Mouse (Mus musculus): Measurements from ENCODE around the gene Txn2. TPM values are rescaled to one million over a fixed set of nuclear protein-coding genes. Genes with fewer than 3 reads are reported as not detected.
A peak's percentile ranks its signal among the peaks of the same experiment; 100 is the strongest.

The Txn2 gene
- polyA plus RNA-seq, 1 experiment: 288 TPM

DNA sequence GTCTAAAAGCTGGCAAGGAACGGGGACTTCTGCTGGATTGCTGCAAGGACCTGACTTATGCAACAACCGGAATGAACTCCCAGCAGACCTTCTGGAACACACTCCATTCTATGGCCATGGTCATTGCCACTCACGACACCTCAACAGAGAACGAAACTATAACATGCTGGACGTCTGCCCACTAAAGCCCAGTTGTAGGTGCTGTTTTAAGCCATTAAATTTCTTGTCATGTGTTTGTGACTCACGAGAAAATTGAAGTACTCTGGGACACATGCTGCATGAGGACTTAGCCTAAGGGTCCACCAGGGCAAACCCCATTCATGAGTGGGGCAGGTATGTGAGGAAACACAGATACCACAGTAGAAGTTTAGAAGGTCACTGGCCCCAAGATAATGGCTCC is 31.9 kb upstream of the Txn2 start:
- Histone ChIP-seq H3K4me3 (replicated peaks; ENCODE audit: control insufficient read depth, low read depth, low read length) (no peak overlapping the region), H3K4me1 (ENCODE audit: control insufficient read depth, insufficient read depth, low read length) (peaks cover under 1% of the 10 kb centered on the region; the same call in 1 of the 2 replicates), H3K27ac (ENCODE audit: control insufficient read depth, insufficient read depth, low read depth, low read length, poor library complexity) (no peak overlapping the region)
- TF ChIP-seq POLR2A (IDR thresholded peaks at IDR 0.05; ENCODE audit: borderline replicate concordance, control insufficient read depth, low read depth, low read length) (no peak), CTCF (IDR thresholded peaks at IDR 0.05; ENCODE audit: control insufficient read depth, insufficient read depth, low read length) (no peak)
- 75% methylated on average over 6 of the region's 6 CpGs for WGBS

DNA sequence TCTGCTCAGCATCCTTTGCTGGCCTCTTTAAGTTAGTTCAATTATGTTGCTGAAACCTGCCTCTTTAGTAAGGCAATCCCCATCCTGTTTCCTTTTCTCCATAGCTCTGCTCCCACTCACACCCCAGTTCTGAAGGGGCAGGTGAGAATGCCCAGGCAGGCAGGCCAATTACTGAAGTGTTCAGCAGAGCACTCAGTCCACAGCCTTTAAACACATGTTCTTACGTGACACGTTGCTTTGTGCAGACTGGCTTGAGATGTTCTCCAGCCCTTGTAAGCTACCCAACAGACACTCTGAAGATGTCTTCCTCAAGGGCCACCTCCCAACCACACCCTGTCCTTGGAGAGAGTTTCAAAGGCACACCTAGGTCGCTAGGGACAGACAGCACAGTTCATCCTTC is 29.3 kb upstream of the Txn2 start:
- no peak overlapping the region for H3K4me3 ChIP-seq (replicated peaks; ENCODE audit: control insufficient read depth, low read depth, low read length)
- H3K4me1 ChIP-seq (ENCODE audit: control insufficient read depth, insufficient read depth, low read length): peaks cover 3% of the 10 kb centered on the region; the same call in 1 of the 2 replicates
- 72% methylated on average over 3 of the region's 3 CpGs for WGBS
- no peak overlapping the region for H3K27ac ChIP-seq (ENCODE audit: control insufficient read depth, insufficient read depth, low read depth, low read length, poor library complexity)
- TF ChIP-seq POLR2A (IDR thresholded peaks at IDR 0.05; ENCODE audit: borderline replicate concordance, control insufficient read depth, low read depth, low read length) (no peak), CTCF (IDR thresholded peaks at IDR 0.05; ENCODE audit: control insufficient read depth, insufficient read depth, low read length) (no peak)

DNA sequence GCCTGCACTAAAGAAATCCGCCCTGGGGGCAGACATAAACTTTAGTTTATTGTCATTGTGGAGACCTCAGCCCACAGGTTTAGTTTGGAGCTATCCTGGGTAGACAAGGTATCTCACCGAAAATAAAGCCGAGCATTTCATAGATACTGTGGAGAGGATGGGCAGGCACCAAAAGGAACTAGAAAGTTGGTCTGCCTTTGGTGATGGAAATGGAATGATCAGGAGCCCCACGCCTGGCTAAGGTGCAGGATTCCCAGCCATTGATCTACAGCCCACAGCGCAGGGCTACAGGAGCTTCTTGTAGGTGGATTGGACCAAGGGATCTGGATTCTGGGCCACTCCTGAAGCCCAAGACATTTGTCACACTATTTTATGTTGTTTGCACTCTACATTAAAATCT is 28.8 kb upstream of the Txn2 start:
- 68% methylated on average over 5 of the region's 5 CpGs for WGBS
- TF ChIP-seq POLR2A (IDR thresholded peaks at IDR 0.05; ENCODE audit: borderline replicate concordance, control insufficient read depth, low read depth, low read length) (no peak), CTCF (IDR thresholded peaks at IDR 0.05; ENCODE audit: control insufficient read depth, insufficient read depth, low read length) (no peak)

DNA sequence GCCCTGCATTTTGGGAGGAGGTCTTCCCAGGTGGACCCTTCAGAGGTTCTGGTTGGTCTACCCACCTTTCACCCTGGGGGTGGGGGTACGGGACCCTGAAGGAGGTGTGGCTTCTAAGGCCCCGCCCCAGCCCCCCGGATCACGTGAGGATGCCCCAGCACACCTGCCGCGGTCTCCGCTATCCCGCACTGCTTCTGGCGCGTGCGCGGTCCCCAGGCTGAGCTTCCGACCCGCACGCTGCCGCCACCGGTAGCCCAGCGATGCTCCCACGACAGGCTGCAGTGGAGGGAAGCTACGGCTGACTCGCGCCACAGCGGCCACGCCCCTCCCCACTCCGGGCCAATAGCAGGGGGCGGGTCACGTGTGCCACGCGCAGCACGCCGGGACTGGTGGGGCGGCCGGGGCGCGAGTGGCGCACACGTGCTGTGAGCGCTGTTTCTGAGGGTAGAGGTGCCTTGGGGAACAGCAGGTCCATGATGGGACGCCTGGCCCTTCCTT is 27.6 kb upstream of the Txn2 start, which contains the start of gene Foxred2:
Foxred2 (minus strand) TSS at position 319 of the 498 bp plus-strand sequence.
- peak within 1 kb of the TSS; percentile 71 for H3K4me3 ChIP-seq (replicated peaks; ENCODE audit: control insufficient read depth, low read depth, low read length)
- peaks cover 3% of the 10 kb centered on the region; the same call in 1 of the 2 replicates for H3K4me1 ChIP-seq (ENCODE audit: control insufficient read depth, insufficient read depth, low read length)
- TF ChIP-seq CTCF (IDR thresholded peaks at IDR 0.05; ENCODE audit: control insufficient read depth, insufficient read depth, low read length) (peak; percentile 46; the same call in 1 of the 2 replicates), POLR2A (IDR thresholded peaks at IDR 0.05; ENCODE audit: borderline replicate concordance, control insufficient read depth, low read depth, low read length) (peak; percentile 62; the same call in 1 of the 2 replicates)
- under 1% methylated on average over 39 of the region's 39 CpGs for WGBS
- H3K27ac ChIP-seq (ENCODE audit: control insufficient read depth, insufficient read depth, low read depth, low read length, poor library complexity): no peak within 1 kb of the TSS; the same call in 1 of the 2 replicates

More for the DNA sequence above, 28.8 kb upstream of the Txn2 start:
- no peak overlapping the region for H3K4me3 ChIP-seq (replicated peaks; ENCODE audit: control insufficient read depth, low read depth, low read length)
- H3K27ac ChIP-seq (ENCODE audit: control insufficient read depth, insufficient read depth, low read depth, low read length, poor library complexity): no peak overlapping the region
- peaks cover 3% of the 10 kb centered on the region; the same call in 1 of the 2 replicates for H3K4me1 ChIP-seq (ENCODE audit: control insufficient read depth, insufficient read depth, low read length)

DNA sequence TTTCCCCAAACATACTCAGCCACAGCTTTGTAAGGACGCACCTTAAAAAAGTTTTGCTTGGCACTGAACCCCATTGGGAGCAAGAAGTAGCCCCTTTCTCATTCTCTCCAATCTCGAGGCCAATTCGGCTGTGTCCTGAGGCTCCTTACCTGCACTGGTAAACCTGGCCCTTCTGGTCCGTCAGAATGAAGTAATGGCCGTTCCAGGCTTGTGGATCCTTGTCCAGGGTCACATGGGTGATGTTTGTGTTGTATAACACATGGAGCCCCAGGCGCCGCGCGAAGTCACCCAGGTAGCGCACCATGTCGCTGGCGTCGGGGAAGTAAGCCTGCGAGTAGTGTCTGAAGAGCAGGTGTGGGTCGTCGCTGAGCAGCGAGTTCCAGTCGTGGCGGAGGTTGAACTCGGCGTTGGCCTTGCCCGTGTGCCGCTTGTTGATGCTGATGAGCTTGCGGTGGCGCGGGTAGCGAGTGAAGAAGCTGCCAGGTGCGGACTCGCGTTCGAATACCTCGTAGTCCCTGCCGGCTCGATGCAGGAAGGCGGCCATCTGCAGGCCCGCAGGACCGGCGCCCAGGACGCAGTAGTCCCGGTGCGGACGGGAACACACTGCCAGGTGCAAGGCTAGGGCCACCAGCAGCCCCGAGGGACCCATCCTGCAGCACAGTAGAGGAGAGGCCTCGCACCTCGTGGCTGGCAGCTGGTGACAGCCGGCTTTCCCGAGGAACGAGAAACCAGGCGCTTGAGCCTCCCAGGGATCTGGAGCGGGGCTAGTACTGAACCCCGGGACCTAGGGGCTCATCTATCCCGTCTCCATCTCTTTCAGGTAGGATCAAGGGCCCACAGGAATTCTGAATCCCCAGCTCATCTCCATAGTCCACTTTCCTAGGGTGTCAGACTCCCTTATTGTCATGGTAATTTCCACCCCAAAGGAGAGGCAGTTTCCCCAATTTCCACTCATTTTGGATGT is 26.9 kb upstream of the Txn2 start:
- no peak overlapping the region for H3K27ac ChIP-seq (ENCODE audit: control insufficient read depth, insufficient read depth, low read depth, low read length, poor library complexity)
- H3K4me1 ChIP-seq (ENCODE audit: control insufficient read depth, insufficient read depth, low read length): peaks cover 3% of the 10 kb centered on the region; the same call in 1 of the 2 replicates
- peak overlapping the region; percentile 71 for H3K4me3 ChIP-seq (replicated peaks; ENCODE audit: control insufficient read depth, low read depth, low read length)
- 21% methylated on average over 52 of the region's 52 CpGs for WGBS
- TF ChIP-seq POLR2A (IDR thresholded peaks at IDR 0.05; ENCODE audit: borderline replicate concordance, control insufficient read depth, low read depth, low read length) (peak; percentile 28; the same call in 1 of the 2 replicates), CTCF (IDR thresholded peaks at IDR 0.05; ENCODE audit: control insufficient read depth, insufficient read depth, low read length) (no peak)

DNA sequence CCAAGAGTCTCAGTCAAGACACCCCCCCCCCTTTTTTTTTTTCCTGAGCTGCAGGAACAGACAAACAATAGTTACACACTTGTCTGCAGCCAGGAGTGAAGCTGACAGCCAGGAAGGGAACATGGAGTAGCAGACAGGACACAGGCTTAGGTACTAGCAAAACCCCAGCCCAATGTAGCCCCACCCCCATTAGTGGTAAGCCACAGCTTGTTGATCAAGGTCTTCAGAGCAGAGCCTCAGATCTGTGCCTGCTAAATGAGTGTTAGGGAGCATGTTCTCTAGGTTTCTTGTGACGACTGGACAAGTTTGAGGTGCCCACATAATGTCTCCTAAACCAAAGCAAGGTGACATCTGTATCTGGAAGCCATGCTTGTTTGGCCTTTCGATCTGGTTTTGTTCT is 25.6 kb upstream of the Txn2 start:
- Histone ChIP-seq H3K27ac (ENCODE audit: control insufficient read depth, insufficient read depth, low read depth, low read length, poor library complexity) (no peak overlapping the region), H3K4me3 (replicated peaks; ENCODE audit: control insufficient read depth, low read depth, low read length) (no peak overlapping the region), H3K4me1 (ENCODE audit: control insufficient read depth, insufficient read depth, low read length) (peaks cover 3% of the 10 kb centered on the region; the same call in 1 of the 2 replicates)
- WGBS: 67% methylated on average over 2 of the region's 2 CpGs
- no peak for TF ChIP-seq POLR2A (IDR thresholded peaks at IDR 0.05; ENCODE audit: borderline replicate concordance, control insufficient read depth, low read depth, low read length)
- TF ChIP-seq CTCF (IDR thresholded peaks at IDR 0.05; ENCODE audit: control insufficient read depth, insufficient read depth, low read length): no peak

DNA sequence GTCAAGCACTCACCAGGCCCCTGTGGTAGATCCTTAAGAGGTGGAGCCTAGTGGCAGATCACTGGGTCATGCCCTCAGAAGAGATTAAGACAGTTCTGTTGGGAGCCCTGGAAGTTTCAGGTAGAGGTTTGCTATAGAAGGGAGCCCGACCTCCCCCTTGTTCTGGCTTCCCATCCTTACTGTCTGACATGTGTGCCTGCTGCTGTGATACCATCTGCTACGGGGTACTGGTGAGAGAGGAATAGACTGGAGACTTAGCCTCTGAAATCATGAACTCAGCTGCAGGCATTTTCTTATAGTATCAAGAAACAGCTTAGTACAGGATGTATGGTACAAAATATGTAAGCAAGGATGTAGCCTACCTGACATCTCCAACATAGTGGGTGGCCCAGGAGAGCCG is 24.1 kb upstream of the Txn2 start:
- TF ChIP-seq CTCF (IDR thresholded peaks at IDR 0.05; ENCODE audit: control insufficient read depth, insufficient read depth, low read length): no peak
- TF ChIP-seq POLR2A (IDR thresholded peaks at IDR 0.05; ENCODE audit: borderline replicate concordance, control insufficient read depth, low read depth, low read length): no peak
- WGBS: 85% methylated on average over 3 of the region's 3 CpGs
- Histone ChIP-seq H3K4me3 (replicated peaks; ENCODE audit: control insufficient read depth, low read depth, low read length) (no peak overlapping the region), H3K4me1 (ENCODE audit: control insufficient read depth, insufficient read depth, low read length) (peaks cover 3% of the 10 kb centered on the region; the same call in 1 of the 2 replicates), H3K27ac (ENCODE audit: control insufficient read depth, insufficient read depth, low read depth, low read length, poor library complexity) (no peak overlapping the region)

DNA sequence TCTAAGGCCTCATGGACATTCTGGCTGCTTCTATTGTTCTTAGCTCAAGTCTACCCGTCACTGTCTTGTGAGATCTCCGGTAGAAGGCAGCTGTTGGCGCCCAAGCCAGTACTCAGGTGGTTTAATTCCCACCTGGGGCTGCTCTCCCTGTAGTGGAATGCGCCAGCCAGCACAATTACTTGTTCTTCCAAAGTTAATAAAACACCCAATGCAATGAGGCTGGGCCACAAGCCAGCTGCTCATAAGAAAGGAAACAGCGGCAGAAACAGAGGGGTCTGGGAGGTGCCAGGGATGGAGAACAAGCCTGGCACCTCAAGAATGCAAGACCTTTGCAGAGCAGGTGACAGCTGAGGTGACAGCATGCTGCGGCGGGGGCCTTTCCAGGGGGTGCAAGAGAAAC is 20.3 kb upstream of the Txn2 start:
- no peak overlapping the region for H3K4me3 ChIP-seq (replicated peaks; ENCODE audit: control insufficient read depth, low read depth, low read length)
- WGBS: 65% methylated on average over 7 of the region's 7 CpGs
- no peak overlapping the region for H3K27ac ChIP-seq (ENCODE audit: control insufficient read depth, insufficient read depth, low read depth, low read length, poor library complexity)
- peaks cover 4% of the 10 kb centered on the region for H3K4me1 ChIP-seq (ENCODE audit: control insufficient read depth, insufficient read depth, low read length)
- TF ChIP-seq CTCF (IDR thresholded peaks at IDR 0.05; ENCODE audit: control insufficient read depth, insufficient read depth, low read length): no peak
- TF ChIP-seq POLR2A (IDR thresholded peaks at IDR 0.05; ENCODE audit: borderline replicate concordance, control insufficient read depth, low read depth, low read length): no peak
